9 mouse cellular contexts compared by ENCODE assay signal in the genomic region with DNA sequence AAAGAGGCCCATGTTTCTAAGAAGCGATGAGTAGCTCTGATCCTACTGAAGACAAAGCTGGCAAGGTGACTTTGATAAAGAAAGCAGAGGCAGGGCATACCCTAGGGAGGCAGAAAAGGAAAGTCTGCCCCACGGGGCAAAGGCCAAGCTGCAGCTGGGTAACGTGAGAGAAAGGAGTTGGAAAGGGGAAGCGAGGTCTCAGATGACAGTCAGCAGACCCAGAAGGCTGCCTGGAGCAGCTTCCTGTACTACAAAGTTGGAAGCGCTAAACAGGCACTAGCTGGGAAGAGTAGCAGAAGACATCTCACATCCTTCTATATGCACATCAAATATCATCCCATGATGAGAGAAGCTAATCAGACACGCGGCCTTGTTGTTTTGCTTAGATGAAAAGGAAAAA. TPM values are rescaled to one million over a fixed set of nuclear protein-coding genes. Genes with fewer than 3 reads are reported as not detected.
DNase-seq lines count a peak whose midpoint lies in the region; ATAC-seq and TF ChIP-seq lines count a peak whose summit lies in the region.
"Had no signal": no experiment of that assay in that cellular context is flagged by ENCODE, and none has a peak within 500 bp of the region (broad histone marks: within the 10 kb centered on the region; RNA-seq: fewer than 3 reads in every experiment).

No protein-coding gene starts in this region.

- H3K36me3 ChIP-seq in kidney, postnatal 0 days (ENCODE audit: insufficient read depth, low read length) = no peaks in the 10 kb centered on the region
- H3K36me3 ChIP-seq: embryonic facial prominence, embryonic 12.5 days; limb, embryonic 12.5 days had no signal

- no peak overlapping the region for H3K4me2 ChIP-seq in kidney, postnatal 0 days (ENCODE audit: low read length)
- H3K4me2 ChIP-seq: embryonic facial prominence, embryonic 12.5 days; limb, embryonic 12.5 days had no signal

- DNase-seq in monocyte, adult 2 months (ENCODE audit: low read depth in 1 of 2, low spot score in 2 of 2) = peak; percentile 31 to 36
- peak; percentile 56 for DNase-seq in embryo, embryonic 11 days
- peak; percentile 62 for DNase-seq in kidney, postnatal 0 days (ENCODE audit: low spot score)
- DNase-seq in skeletal muscle tissue, adult 2 months (ENCODE audit: low read depth, low spot score) = peak; percentile 33
- DNase-seq in frontal cortex, postnatal 10 days (ENCODE audit: low spot score in 2 of 2) = no peak
- no peak for DNase-seq in layer of hippocampus, adult 9-10 months (ENCODE audit: low spot score)

- 43% methylated on average over 7 of the region's 7 CpGs for WGBS in kidney, postnatal 0 days

- H3K9me3 ChIP-seq in kidney, postnatal 0 days (replicated peaks; ENCODE audit: low read length) = no peaks in the 10 kb centered on the region
- H3K9me3 ChIP-seq: embryonic facial prominence, embryonic 12.5 days; limb, embryonic 12.5 days had no signal

- ATAC-seq in monocyte, adult 5-6 weeks (replicated peaks; ENCODE audit: insufficient number of reproducible peaks, low FRiP score, low TSS enrichment, poor library complexity, severe bottlenecking) = no peak; the same call in 1 of the 2 replicates
- ATAC-seq in kidney, postnatal 0 days (replicated peaks; ENCODE audit: low FRiP score, low read depth) = no peak

- H3K4me3 ChIP-seq in kidney, postnatal 0 days (replicated peaks; ENCODE audit: low read depth, low read length) = no peak overlapping the region
- H3K4me3 ChIP-seq: embryonic facial prominence, embryonic 12.5 days; limb, embryonic 12.5 days had no signal

- 0 out of 2 replicates have a peak, but pooled peaks cover 5% of the 10 kb centered on the region for H3K4me1 ChIP-seq in kidney, postnatal 0 days (replicated peaks; ENCODE audit: insufficient read depth, low read length)

- no peak for TF ChIP-seq CTCF in kidney, postnatal 0 days (IDR thresholded peaks at IDR 0.05; ENCODE audit: low read depth)

- H3K27me3 ChIP-seq in kidney, postnatal 0 days (ENCODE audit: insufficient read depth, low read length) = no peaks in the 10 kb centered on the region
- H3K27me3 ChIP-seq: embryonic facial prominence, embryonic 12.5 days; limb, embryonic 12.5 days had no signal

- H3K9ac ChIP-seq in kidney, postnatal 0 days (ENCODE audit: low read depth, low read length) = no peak overlapping the region
- H3K9ac ChIP-seq: embryonic facial prominence, embryonic 12.5 days; limb, embryonic 12.5 days had no signal

- no peak overlapping the region for H3K27ac ChIP-seq in kidney, postnatal 0 days
- H3K27ac ChIP-seq: embryonic facial prominence, embryonic 12.5 days; limb, embryonic 12.5 days had no signal

RNA-seq across cellular contexts. Expression of gene Dtnbp1, which starts 3.9 kb away (rescaled TPM):
- 28.6 to 38.3 TPM (median 35.3 TPM) in 3 replicates for total RNA-seq in monocyte, adult 5-6 weeks (2017)
- polyA plus RNA-seq in kidney, postnatal 0 days (2015; fragmentation: Nextera tagmentation; extraction: Ambion mirVana) = 91.5 and 93.0 TPM in 2 replicates

Comparison
In these comparisons a context has a peak if more than half of its experiments do, and no peak if none do; other contexts are left out.
1. DNase-seq: peak in monocyte, adult 2 months (2 of 2), embryo, embryonic 11 days (single experiment), kidney, postnatal 0 days (single experiment) and skeletal muscle tissue, adult 2 months (single experiment); none in frontal cortex, postnatal 10 days (0 of 2) and layer of hippocampus, adult 9-10 months (single experiment).